Mouse (Mus musculus) mouse embryonic stem cell (cell line): ENCODE results near the gene Ccdc117.

Experiments used
- in situ Hi-C, 2 experiments: fragments of 300-500 bp; cut with MboI; formaldehyde crosslinking; loops; 1 replicate in 1 of 2; 3 replicates in 1 of 2; pipeline ENCODE4 v1.14.3; 2019 to 2020; ENCODE audit warnings: low sequenced_read_pairs in 2 of 2, low pct_unique_long_range_greater_than_20kb in 1 of 2, mixed read lengths in 1 of 2; ENCODE audit not compliant: unreplicated experiment in 1 of 2

Gene Ccdc117

GRCm38 (mm10) chr11:5495286-5495832 lies 46.6 kb downstream of the Ccdc117 start:
- in situ Hi-C loops = no loop called here

- in situ Hi-C loops = no loop called here
Measured at GRCm38 (mm10) chr11:5493869-5494268, 48.1 kb downstream of the Ccdc117 start.

- in situ Hi-C loops = no loop called here
Measured at GRCm38 (mm10) chr11:5491912-5492311, 50.1 kb downstream of the Ccdc117 start.

- in situ Hi-C loops = no loop called here
Measured at GRCm38 (mm10) chr11:5490989-5491656, 50.9 kb downstream of the Ccdc117 start.

GRCm38 (mm10) chr11:5489433-5489832 lies 52.6 kb downstream of the Ccdc117 start:
- in situ Hi-C loops = loop anchor here (5.0 to 10.0 kb wide), 4 partner anchors 33 to 295 kb away; partner anchors contain the start of genes Dbnl (in 1 of the 2) and Xbp1 (in 1 of the 2)

GRCm38 (mm10) chr11:5485193-5486011 lies 56.6 kb downstream of the Ccdc117 start:
- in situ Hi-C loops = loop anchor here (5.0 to 10.0 kb wide), 4 partner anchors 37 to 299 kb away; partner anchors contain the start of genes Dbnl (in 1 of the 2) and Xbp1 (in 1 of the 2)

GRCm38 (mm10) chr11:5482581-5482980 lies 59.4 kb downstream of the Ccdc117 start:
- in situ Hi-C loops = loop anchor here (5.0 to 10.0 kb wide), 3 partner anchors 52 to 302 kb away; partner anchors contain the start of gene Dbnl (in 1 of the 2)
